Mouse (Mus musculus) T-helper 1 cell (primary cell): ENCODE results near the gene Eif4h.

Source experiments
- in situ Hi-C: fragments of 300-600 bp; cut with MboI, MseI; formaldehyde crosslinking; loops from one replicate; pipeline ENCODE4 v1.15.1; 2025; ENCODE audit warnings: high pct_unique_total_duplicates

The Eif4h gene

DNA sequence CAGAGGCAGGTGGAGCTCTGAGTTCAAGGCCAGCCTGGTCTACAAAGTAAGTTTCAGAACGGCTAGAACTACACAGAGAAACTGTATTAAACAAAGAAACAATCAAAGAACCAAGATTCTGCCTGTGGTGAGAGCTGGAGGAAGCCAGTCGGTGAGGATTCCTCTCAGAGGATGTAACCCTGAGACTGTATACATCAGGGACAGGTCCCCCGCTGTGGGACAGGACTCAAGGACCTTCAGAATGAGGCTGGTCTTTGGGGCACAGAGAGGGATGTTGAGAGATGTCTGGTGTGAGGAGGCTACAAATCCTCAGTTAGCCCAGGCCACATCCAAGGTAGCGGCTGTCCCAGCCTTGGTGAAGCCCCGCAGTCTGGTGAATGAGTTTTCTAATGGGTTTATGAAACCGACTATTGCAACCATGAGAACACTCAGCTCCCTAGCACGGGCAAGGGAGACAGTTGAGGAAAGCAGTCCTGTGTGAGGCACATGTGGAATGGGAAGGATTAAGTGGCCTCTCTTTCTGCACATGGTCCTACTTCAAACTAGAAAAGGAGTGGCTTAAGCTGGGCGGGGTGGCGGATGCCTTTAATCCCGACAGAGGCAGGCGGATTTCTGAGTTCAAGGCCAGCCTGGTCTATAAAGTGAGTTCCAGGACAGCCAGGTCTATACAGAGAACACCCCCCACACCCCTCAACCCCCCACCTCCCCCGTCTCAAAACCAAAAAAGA lies 29.2 kb downstream of the Eif4h start:
- in situ Hi-C loops = no loop called here

DNA sequence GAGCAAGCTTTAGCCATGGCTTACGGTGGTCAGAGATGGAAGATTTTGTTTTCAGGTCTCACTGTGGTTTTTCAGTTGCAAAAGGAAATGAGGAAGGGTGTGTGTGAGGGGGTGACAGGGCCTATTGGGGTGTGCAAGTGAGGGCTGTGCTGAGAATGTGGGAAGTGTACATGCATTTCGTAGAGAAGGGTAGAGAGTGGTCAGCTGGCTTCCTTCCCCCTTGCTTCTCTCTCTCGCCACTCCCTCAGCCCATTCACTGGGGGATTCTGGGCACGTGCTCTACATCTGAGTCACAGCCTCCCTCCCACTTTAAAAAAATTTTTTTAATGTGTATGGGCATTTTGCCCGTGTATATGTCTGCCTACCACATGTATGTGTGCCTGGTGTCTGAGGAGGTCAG lies 32.2 kb downstream of the Eif4h start:
- in situ Hi-C loops = no loop called here

DNA sequence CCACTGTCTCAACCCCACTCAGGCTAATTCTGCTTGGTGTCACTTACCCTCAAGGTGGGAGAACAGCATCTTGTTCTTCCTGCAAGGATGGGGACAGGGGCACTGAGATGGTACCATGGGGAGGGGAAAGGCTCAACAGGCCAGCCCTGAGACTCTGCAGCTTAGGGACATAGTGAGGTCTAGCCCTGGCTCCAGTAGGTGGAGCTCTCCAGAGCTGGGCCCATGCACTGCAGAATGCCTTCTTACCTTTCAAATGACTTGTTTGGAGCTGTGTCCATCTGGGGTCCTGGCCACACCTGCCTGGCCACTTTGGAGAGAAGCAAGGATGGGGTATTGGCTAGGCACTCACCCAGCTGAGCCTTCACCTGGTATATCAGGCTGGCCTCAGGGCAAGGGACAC lies 33.0 kb downstream of the Eif4h start:
- in situ Hi-C loops = no loop called here

- in situ Hi-C loops = no loop called here
Observed at GRCm38 (mm10) chr5:134604376-134604775, 34.9 kb downstream of the Eif4h start.

GRCm38 (mm10) chr5:134597711-134598110 lies 41.6 kb downstream of the Eif4h start:
- in situ Hi-C loops = no loop called here

- in situ Hi-C loops = no loop called here
Observed at GRCm38 (mm10) chr5:134593093-134593492, 46.2 kb downstream of the Eif4h start.

- in situ Hi-C loops = no loop called here
Observed at GRCm38 (mm10) chr5:134592026-134592581, 47.2 kb downstream of the Eif4h start.

DNA sequence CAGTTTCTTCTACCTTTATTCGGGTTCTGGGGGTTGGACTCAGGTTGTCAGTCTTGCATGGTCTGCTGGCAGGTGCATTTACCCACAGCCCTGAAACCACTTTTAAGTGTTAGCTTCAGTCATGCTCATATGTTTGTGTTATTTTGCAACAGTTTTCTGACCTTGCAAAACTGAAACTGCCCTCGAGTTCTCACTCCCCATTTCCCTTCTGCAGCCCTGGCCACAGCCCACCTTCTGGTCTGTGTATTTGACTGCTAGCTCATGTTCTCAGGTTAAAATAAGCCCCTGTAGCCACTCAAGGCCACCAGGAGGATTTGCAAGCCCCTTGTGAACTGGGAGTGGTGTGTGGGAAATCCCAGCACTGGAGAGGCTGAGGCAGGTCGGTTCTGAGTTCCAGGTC lies 49.4 kb downstream of the Eif4h start:
- in situ Hi-C loops = no loop called here

DNA sequence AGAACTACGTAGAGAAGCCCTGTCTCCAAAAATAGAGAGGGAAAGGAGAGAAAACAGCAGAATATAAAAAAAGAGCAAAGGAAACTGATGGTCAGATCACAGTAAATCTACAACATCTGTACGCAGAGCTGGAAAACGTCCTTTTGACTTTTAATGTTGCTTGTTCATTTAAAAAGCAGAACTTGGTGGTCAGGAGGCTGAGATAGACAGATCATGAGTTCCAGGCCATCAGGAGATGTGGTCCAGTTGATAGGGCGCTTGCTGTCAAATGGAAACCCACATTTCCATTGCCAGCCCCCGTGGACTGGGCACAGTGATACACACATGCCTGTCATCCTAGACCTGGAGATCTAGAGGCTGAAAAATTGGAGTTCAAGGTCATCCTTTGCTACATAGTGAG lies 54.5 kb downstream of the Eif4h start:
- in situ Hi-C loops = no loop called here

- in situ Hi-C loops = no loop called here
Observed at GRCm38 (mm10) chr5:134583884-134584213, 55.4 kb downstream of the Eif4h start.

DNA sequence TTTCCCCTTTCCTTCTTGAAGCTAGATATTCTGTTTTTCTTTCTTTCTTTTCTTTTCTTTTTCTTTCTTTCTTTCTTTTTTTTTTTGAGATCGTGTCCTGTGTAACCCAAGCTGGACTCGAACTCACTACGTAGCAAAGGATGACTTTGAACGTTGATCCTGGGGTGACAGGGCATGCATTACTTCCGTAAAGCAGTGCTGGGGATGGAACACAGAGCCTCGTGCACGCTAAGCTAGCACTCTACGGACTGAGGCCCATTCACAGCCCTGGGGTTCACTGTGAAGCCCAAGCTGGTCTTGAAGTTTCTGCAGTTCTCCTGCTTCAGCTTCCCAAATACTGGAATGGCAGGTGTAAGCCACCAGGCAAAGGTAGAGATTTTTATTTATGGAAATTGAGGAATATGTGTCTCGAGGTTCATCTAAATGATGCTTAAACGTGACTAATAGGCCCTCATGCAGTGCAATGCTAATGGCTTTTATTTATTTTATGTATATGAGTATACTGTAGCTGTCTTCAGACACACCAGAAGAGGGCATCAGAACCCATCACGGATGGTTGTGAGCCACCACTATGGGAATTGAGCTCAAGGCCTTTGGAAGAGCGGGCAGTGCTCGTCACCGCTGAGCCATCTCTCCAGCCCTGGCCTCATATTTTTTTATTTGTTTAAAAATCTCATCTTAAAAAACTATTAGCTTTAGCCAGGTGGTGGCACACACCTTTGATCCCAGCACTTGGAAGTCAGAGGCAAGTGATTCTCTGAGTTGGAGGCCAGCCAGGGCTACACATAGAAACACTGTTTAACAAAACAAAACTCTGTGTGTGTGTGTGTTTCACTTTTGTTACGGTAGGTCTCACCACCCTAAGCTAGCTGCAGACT lies 56.0 kb downstream of the Eif4h start:
- in situ Hi-C loops = no loop called here

DNA sequence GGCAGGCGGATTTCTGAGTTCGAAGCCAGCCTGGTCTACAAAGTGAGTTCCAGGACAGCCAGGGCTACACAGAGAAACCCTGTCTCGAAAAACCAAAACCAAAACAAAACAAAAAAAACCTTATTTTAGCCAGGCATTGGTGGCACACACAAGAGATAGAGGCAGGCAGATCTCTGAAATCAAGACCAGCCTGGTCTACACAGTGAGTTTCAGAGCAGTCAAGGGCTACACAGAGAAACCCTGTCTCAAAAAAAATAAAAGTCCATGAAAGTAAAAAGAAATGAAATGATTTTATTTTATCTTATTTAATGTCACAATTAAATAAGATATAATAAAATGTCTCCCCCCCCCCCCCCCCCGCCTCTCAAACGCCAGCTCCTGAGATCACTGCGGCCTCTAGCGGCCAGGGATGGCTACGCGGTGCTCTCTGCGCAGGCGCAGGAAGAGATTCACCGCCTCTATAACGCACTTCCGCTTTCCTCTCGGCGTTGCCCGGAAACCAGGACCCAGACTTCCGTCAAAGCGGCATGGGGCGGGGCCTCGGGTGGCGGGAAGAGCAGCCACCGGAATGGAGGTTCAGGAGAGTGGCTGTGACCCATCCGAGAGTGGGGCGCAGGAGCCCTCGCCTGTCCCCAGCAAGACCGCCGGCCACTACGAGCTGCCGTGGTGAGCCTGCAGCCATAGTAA lies 56.9 kb downstream of the Eif4h start:
- in situ Hi-C loops = no loop called here

DNA sequence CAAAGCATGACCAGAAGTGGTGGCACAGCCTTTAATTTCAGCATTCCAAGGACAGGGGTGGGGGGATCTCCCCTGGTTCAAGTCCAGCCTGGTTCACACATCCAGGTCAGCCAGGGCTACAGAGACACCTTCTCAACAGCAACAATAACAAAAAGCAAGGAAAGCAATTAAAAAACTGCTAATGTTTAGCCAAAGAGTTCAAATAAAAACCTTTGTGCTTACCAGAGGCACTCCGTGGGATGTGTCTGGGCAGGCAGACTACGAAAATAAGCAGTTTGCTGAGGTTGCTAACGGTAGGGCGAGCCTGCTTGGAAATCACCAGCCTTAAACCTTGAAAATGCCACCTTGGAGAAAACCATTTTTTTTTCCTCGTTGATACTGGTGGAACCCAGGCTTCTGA lies 58.1 kb downstream of the Eif4h start, which contains the start of gene Rfc2:
Gene Rfc2, plus strand, starts transcription at position 221 of the 400 bp plus-strand sequence.
- in situ Hi-C loops = no loop called here

DNA sequence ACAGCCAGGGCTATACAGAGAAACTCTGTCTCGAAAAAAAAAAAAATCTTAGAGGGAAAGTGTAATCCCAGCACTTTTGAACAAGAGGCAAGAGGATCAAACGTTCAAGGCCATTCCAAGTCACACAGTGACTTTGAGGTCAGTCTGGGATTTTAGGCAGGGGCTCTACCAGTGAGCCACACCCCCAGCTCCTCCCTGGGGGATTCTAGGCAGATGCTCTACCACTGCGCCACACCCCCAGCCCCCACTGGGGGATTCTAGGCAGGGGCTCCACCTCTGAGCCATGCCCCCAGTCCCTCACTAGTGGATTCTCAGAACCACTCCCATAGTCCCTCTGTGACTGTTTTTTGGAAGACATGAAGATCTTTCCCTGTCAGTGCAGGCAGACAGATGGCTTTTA lies 60.2 kb downstream of the Eif4h start:
- in situ Hi-C loops = no loop called here

- in situ Hi-C loops = no loop called here
Observed at GRCm38 (mm10) chr5:134577534-134577933, 61.8 kb downstream of the Eif4h start.

GRCm38 (mm10) chr5:134576517-134577220 lies 62.6 kb downstream of the Eif4h start:
- in situ Hi-C loops = no loop called here

DNA sequence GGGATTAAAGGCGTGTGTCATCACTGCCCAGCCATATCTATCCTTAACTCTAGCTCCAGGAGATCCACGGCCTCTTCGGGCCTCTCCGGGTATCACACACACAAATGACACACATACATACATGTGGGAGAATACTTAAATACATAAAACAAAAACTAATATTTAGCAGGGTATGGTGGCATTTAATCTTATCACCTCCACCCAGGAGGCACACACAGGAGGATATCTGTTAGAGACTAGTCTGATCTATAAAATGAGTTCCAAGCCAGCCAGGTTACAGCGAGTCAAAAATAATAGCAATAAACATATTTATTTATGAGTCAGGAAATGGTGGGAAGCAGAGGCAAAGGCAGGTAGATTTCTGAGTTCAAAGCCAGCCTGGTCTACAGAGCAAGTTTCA lies 63.5 kb downstream of the Eif4h start:
- in situ Hi-C loops = no loop called here

DNA sequence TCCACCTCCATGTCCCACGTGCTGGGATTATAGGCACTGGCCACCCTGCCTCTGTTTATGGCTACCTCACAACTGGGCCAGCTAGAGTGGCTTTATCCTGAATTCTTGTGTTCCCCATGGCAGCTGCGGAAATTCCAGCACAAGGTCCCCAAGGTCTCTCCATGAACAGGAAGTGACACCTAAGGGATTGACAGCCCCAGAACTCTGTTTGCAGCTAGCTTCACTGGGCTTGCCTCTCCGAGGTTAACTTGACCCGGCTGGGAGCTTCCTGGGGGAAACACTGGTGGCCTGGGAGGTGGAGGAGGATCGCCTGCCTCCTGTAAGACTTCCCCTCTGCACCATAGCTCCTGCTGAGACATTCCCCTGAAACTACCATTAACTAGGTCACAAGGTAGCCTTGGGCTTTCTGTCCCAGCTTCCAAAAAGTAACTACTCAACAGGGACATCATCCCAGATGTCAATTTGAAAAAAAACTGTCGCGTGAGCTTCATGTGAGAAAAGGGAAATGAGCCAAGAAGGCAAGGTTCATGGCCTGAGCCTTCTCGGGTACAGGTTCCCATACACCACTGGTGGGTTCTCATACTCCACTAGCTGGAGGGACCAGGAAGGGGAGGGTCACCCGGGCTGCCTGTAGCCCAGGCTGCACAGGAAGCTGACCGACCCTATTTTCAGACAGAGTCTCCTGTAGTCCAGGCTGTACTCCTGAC lies 66.6 kb downstream of the Eif4h start:
- in situ Hi-C loops = loop anchor here (5.0 kb wide), 1 partner anchor 75 kb away; no protein-coding TSS in a partner anchor

DNA sequence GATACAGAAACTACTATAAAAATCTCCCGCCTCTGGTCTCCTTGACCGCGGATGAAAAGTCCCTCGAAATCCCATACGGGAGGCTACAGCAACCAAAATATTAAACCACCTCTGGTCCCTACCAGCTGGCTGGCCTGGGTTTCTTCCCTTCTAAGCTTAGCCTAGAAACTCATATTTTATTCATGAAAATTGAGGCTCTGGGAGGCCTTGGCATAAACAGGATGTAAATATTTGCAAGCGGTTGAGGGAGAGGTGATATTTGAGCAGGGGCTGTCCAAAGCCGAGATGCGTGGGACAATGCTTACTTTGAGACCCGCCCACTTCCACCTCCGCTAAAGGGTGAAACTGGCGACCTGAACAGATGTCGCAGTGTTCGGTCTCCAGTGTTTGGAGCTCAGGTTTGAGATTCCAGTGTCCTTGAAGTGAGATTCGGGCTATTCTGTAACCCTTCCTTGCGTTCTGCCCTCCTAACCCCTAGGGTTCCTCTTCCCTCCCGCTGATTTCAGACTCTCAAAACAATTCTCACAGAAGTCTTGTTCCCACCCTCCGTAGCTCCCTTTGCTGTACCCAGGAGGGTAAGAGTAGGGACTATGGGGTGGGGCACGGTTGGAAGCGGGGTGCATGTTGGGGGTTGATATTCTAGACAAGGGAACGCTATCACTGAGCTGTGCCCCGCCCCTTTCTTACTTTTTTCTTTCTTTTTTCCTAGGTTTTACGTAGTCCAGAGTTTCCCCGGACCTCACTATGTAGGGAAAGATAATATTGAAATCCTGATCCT lies 67.4 kb downstream of the Eif4h start:
- in situ Hi-C loops = loop anchor here (5.0 kb wide), 1 partner anchor 75 kb away; no protein-coding TSS in a partner anchor
